Mouse (Mus musculus) thymus, postnatal 10 days (tissue): ENCODE data around the gene BC048671.

Experiments used
- DNase-seq, 2 experiments: peaks; one replicate each; pipeline ENCODE4 v3.0.0; 2021; ENCODE audit warnings: low spot score in 2 of 2

Gene BC048671

GRCm38 (mm10) chr6:90300919-90301318 lies at the start of gene BC048671:
BC048671 (plus strand) TSS chr6:90301219.
- DNase-seq: no peak

- no peak for DNase-seq
Observed at GRCm38 (mm10) chr6:90288265-90288664, 12.8 kb upstream of the BC048671 start.

- DNase-seq: no peak
Observed at GRCm38 (mm10) chr6:90306315-90306975, 5.4 kb downstream of the BC048671 start.

GRCm38 (mm10) chr6:90308839-90309778 lies 8.1 kb downstream of the BC048671 start:
- no peak for DNase-seq

- no peak for DNase-seq
Observed at GRCm38 (mm10) chr6:90315961-90316360, 14.9 kb downstream of the BC048671 start.

GRCm38 (mm10) chr6:90317510-90318258 lies 16.7 kb downstream of the BC048671 start:
- no peak for DNase-seq

- no peak for DNase-seq
Observed at GRCm38 (mm10) chr6:90319019-90319418, 18.0 kb downstream of the BC048671 start.

- DNase-seq: no peak
Observed at GRCm38 (mm10) chr6:90319475-90320191, 18.6 kb downstream of the BC048671 start.

- DNase-seq: no peak
Observed at GRCm38 (mm10) chr6:90320429-90320828, 19.4 kb downstream of the BC048671 start.

- no peak for DNase-seq
Observed at GRCm38 (mm10) chr6:90321811-90322210, 20.8 kb downstream of the BC048671 start.

GRCm38 (mm10) chr6:90324026-90324425 lies 23.0 kb downstream of the BC048671 start:
- DNase-seq: no peak

- DNase-seq: no peak
Observed at GRCm38 (mm10) chr6:90324463-90324862, 23.4 kb downstream of the BC048671 start.

- DNase-seq: no peak
Observed at GRCm38 (mm10) chr6:90324991-90325390, 24.0 kb downstream of the BC048671 start, which contains the start of gene Chst13. Chst13 (minus strand) TSS chr6:90325185.

- no peak for DNase-seq
Observed at GRCm38 (mm10) chr6:90327670-90328069, 26.7 kb downstream of the BC048671 start.

- no peak for DNase-seq
Observed at GRCm38 (mm10) chr6:90329953-90330352, 28.9 kb downstream of the BC048671 start.

GRCm38 (mm10) chr6:90332561-90333425 lies 31.8 kb downstream of the BC048671 start, which contains the start of gene Uroc1:
Uroc1 (plus strand) TSS chr6:90333284.
- DNase-seq: no peak

GRCm38 (mm10) chr6:90334244-90334643 lies 33.2 kb downstream of the BC048671 start:
- DNase-seq: no peak

- DNase-seq: no peak
Observed at GRCm38 (mm10) chr6:90342343-90342742, 41.3 kb downstream of the BC048671 start.

GRCm38 (mm10) chr6:90347183-90347582 lies 46.2 kb downstream of the BC048671 start:
- no peak for DNase-seq

- no peak for DNase-seq
Observed at GRCm38 (mm10) chr6:90348500-90348899, 47.5 kb downstream of the BC048671 start.
